Mouse (Mus musculus): ENCODE measurements around the gene 4931428L18Rik. TPM values are rescaled to one million over a fixed set of nuclear protein-coding genes. Genes with fewer than 3 reads are reported as not detected.
A peak's percentile ranks its signal among the peaks of the same experiment; 100 is the strongest.

4931428L18Rik gene
- total RNA-seq, 2 experiments from 2014 or later = not detected

DNA sequence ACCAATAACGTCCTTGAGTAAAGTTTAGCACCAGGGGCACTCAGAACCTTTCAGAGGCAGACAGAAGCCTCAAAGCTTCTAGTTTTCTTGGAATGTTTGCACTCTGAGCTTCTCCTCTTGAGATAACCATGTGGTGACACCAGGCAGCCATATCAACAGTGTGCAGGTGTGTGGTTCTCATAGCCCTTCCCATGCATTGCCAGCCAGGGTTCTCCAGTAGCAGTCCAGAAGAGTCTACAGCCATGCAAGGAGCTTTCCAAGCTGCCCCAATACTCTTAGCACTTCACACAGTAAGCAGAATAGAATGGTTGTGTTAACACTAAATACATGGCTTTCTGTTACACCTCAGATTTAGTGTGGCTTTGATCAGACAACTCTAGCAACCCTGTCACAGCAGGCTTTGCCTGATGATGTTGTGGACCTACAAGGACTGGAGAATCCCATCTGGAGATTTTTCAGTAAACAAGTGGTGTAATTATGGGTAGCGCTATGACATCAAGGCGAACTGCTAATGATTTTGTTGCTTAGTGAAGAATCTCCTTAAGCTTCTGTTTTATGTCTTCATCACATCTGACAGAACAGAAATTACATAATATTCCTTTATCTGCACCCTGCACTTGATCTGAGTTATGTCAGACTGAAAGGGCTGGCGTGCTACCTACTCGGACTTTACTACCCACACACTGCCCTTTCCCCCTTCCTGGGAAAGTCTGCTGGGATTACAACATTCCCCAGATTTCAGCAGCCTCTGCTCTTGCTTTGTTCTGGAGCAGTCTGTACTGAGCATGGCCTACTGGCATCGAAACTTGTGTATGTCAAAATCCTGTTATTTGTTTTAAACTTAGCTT is 149.7 kb downstream of the 4931428L18Rik start:
- H3K27ac ChIP-seq = no peak overlapping the region
- TF ChIP-seq CTCF (conservative IDR thresholded peaks at IDR 0.05) = no peak
- no peak for DNase-seq (ENCODE audit: low spot score in 2 of 2)
- no peak overlapping the region for H3K4me3 ChIP-seq

DNA sequence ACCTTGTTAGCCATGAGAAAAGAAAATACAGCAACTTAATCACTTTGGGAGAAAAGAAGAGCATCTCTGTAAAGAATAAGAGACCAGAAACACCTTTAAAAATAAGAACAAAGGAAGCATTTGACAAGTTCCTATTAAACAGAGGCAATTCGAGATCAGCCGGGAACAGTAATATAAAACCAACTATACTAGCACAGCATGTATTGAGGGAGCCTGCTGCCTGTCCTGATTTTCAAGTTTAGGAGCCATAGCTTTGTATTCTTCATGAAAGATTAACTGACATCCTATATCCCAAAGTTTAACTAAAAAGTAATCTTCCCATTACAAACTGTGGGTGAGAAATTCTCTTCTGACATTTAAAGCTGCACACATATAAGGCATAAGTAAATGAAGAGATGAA is 151.3 kb downstream of the 4931428L18Rik start:
- no peak for DNase-seq (ENCODE audit: low spot score in 2 of 2)
- no peak for TF ChIP-seq CTCF (conservative IDR thresholded peaks at IDR 0.05)
- no peak overlapping the region for H3K4me3 ChIP-seq
- H3K27ac ChIP-seq = no peak overlapping the region

DNA sequence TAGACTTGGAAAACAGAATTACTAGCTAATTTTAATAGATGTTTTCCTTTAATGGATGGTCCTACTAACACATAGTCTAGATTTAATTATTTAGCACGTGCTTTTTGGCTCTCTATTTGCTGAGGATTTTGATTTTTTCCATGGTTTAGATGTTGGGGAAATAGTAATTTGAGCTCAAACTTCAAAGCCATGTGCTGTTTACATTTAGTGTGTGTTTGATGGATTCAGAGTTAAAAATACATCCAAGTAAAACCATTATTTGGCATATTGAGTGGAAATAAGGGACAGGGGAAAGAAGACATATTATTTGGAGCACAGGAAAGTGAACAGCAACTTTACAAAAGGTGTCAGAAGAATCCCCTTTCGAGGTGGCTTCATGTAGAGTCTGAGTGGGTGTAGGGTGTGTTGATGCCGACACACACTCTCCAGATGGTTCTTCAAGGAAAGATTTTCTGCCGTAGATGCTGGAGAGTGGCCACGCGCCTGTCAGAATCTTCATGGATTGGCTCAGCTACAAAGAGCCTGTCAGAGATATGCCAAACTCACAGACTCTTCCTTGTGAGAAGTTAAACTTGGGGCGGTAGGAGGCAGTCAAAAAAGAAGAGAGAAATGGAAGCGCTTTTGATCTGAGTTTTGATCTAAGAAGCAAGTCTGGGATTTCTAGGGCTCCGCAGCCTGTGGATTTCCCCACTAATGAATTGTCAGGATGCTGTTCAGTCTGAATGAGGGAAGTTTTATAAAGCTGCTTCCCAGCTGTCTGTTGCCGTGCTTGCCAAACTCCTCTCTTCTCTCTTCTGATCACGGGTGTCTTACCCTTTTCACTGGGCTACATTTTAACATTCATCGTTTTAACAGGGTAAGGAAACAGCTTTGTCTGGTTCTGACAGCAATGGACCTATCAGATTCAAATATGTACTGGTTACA is 157.4 kb downstream of the 4931428L18Rik start:
- DNase-seq (ENCODE audit: low spot score in 2 of 2) = peak in 1 of 2 experiments; percentile 18
- TF ChIP-seq CTCF (conservative IDR thresholded peaks at IDR 0.05) = no peak
- H3K4me3 ChIP-seq = no peak overlapping the region
- no peak overlapping the region for H3K27ac ChIP-seq

DNA sequence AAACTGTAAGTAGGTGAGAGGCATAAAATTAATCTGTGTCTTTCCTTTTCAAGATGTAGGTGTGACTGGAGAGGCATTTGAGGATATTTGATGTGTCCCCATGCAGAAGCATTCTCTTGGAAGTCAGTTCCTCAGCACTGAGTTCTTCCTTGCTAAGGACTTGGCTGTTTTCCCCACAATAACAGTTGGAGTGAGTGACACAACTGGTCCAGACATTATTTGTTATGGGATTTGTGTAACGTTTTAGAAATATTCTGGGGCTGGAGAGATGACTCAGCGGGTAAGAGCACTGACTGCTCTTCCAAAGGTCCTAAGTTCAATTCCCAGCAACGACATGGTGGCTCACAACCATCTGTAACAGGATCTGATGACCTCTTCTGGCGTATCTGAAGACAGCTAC is 162.7 kb downstream of the 4931428L18Rik start:
- TF ChIP-seq CTCF (conservative IDR thresholded peaks at IDR 0.05) = no peak
- DNase-seq (ENCODE audit: low spot score in 2 of 2) = no peak
- H3K27ac ChIP-seq = no peak overlapping the region
- H3K4me3 ChIP-seq = no peak overlapping the region

DNA sequence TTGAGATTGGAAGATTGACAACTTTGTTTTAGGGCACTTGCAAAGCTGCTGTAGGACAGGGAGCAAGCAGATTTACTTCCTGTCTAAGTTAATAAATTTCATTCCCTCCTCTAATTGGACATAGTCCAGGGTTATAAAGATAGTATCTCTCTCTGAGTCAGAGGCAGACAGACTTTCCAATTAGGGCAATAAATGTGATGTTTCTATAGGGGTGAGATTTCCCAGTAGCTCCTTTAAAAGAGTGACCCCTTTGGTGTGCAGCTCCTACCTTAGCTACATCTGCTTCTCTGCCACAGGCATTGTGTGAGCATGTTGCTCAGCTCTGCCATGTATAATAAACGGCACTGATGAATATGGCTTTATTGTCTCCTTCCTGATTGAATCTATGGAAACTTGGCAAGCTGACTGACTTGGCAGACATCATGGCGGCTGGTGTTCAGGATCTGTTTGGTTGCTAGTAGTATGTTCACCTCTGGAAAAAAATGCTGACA is 163.6 kb downstream of the 4931428L18Rik start:
- TF ChIP-seq CTCF (conservative IDR thresholded peaks at IDR 0.05) = no peak
- Histone ChIP-seq H3K4me3 (no peak overlapping the region), H3K27ac (no peak overlapping the region)
- no peak for DNase-seq (ENCODE audit: low spot score in 2 of 2)

DNA sequence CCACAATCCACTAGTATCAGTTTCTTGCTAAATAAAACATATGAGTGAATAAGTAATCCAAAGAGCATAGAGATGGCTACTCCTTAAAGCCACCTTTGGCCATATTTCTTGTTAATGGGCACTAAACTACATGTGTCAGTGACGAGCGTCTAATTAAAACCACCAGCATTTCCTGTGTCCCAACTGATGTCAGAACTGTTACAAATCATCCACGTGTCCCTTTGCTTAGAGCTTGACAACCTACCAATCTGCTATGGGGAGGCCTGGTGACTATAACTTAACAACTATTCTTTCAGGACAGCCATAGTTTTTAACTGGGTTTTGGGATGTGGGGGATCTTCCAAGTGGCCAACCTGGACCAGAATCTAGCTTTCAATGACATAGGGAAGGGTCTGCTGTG is 164.3 kb downstream of the 4931428L18Rik start:
- no peak for TF ChIP-seq CTCF (conservative IDR thresholded peaks at IDR 0.05)
- no peak for DNase-seq (ENCODE audit: low spot score in 2 of 2)
- H3K27ac ChIP-seq = no peak overlapping the region

DNA sequence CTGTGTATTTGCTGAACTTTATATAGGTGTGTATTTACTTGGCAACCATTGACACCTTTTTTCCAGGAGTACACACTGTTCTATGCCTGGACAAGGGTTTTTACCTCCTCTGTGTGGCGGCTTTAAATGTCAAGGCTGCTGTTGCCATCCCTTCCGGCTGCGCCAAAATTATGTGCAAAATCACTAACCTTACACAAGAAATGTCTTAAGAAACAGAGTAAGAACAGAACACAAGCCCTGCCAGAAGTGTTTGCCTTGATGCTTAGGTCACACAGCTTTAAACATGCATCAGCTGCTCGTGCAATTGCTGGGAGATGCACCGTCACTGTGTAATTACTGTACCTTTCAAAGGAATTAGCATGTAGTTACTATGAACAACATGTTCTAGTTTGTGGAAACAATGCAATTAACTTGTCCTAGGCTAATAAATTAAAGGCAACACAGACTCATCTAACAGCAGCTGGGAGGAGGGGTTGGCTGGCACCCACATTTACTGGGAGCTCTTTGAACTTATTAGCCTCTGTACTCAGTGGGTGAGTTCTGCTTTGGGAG is 171.0 kb downstream of the 4931428L18Rik start:
- no peak overlapping the region for H3K27ac ChIP-seq
- no peak for DNase-seq (ENCODE audit: low spot score in 2 of 2)
- TF ChIP-seq CTCF (conservative IDR thresholded peaks at IDR 0.05) = no peak
- no peak overlapping the region for H3K4me3 ChIP-seq

More for the DNA sequence above, 164.3 kb downstream of the 4931428L18Rik start:
- no peak overlapping the region for H3K4me3 ChIP-seq

DNA sequence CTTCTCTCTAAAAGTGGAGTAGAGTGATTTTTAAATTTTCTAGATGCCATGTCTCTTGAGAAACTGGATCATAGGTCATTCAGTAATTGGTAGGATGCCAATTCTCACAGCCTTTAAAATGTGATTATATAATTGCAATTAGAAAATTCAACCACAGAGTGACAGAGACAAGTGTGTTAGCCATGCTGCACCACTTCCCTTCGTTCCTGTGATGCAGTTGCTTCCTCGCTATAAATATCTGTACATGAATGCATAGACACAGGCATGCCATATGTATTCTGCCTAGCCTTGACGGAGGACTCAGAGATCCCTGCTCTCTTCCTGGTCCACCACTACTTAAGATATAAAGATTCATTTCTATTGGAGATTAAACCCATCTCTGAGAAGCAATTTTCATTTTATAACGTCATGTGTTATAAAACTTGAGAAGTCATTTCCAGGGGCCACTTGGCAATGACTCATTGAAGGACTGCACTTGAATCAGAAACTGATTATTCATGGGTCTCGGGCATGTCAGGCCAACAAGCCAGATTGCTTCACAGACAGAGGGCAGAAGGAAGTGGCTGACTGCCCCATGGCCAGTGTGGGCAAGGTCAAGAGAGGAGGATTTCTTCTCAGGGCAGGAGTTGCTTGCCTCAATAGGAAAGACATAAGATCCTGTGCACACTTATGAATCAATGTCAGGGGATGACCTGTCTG is 172.4 kb downstream of the 4931428L18Rik start:
- no peak for TF ChIP-seq CTCF (conservative IDR thresholded peaks at IDR 0.05)
- DNase-seq (ENCODE audit: low spot score in 2 of 2) = no peak
- no peak overlapping the region for H3K4me3 ChIP-seq
- no peak overlapping the region for H3K27ac ChIP-seq

DNA sequence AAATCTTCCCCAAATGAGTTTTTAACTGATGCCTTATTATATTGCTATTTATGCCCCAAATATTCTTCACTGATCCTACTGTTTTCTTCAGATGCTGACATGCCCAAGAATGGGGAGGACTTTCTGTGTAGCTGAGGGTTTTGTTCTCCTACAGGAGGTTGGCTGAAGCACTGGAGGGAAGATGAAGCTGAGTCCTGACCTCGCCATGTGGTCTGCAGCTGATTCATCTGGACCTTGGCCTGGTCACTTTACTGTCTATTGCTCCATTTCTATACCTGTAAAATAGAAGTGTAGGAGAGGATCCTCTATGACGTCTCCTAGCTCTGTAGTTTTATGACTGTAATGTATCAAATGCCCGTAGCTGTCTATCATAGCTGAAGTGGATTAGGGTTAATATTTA is 179.3 kb downstream of the 4931428L18Rik start:
- no peak for DNase-seq (ENCODE audit: low spot score in 2 of 2)
- no peak for TF ChIP-seq CTCF (conservative IDR thresholded peaks at IDR 0.05)
- Histone ChIP-seq H3K27ac (no peak overlapping the region), H3K4me3 (no peak overlapping the region)

DNA sequence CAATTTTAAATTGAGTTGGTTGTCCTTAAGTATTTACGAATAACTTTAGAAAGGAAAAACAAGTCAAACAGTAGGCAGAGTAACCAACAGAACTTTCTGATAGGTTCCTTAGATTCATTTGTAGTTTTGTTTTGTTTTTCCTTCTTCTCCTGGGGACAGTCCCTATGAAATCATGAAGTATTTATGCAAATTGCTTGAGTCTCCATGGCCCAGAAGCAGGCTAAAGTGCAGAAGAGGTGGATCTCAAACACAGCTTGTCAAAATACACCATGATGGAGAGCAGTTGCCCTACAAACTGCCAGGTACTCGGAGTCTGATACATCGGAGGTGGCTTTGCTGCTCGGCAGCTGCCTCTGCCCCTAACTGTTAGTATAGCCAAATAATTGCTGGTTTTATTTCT is 179.7 kb downstream of the 4931428L18Rik start:
- no peak overlapping the region for H3K4me3 ChIP-seq
- no peak overlapping the region for H3K27ac ChIP-seq
- no peak for DNase-seq (ENCODE audit: low spot score in 2 of 2)
- no peak for TF ChIP-seq CTCF (conservative IDR thresholded peaks at IDR 0.05)

DNA sequence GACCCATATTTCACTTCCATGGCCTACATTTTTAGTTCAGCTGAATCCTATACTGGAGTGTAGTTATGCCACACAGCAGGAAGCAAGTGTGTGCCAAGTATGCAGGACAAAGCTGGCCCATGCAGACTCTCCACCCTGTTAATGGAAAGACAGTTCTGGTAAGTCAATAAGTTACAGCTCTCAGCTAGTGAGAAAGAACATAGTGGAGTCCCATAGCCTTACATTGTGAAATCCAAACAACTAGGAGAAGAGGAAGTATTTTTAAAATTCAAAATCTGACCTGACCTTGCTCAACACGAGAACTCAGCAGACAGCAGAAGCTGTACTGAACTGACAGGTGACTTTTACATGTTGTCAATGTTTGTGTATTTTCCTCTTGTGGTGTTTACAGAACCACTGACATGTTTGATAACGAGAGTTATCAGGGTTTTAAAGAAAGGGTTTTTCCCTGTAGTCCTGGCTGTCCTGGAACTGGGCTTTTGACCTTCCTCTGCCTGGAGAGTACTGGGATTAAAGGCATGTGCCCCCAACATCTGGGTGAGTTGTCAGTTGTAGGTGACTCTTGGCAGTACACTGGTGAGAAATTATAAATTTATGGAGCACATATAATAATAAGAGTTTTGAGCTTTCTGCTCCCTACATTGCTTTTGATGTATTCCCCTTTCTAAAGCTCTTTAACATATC is 188.5 kb downstream of the 4931428L18Rik start:
- H3K27ac ChIP-seq = no peak overlapping the region
- DNase-seq (ENCODE audit: low spot score in 2 of 2) = no peak
- H3K4me3 ChIP-seq = no peak overlapping the region
- no peak for TF ChIP-seq CTCF (conservative IDR thresholded peaks at IDR 0.05)

DNA sequence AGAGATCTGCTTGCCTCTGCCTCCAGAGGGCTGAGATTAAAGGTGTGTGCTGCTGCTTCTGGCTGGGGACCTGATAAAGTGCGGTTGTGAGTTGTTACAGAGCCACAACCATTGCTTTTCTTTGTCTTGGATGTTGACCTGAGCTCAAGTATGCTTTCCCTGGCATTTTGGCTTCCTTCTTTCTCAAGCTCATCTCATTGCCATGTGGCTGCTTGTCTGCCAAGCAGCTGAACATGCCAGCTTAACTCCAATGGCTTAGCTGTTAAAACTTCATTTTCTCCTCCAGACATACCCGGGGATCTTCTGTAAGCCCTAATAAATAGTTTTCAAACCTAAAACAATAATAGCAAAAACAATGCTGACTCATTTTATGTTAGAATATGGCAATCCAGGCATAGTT is 190.1 kb downstream of the 4931428L18Rik start:
- no peak for DNase-seq (ENCODE audit: low spot score in 2 of 2)
- no peak overlapping the region for H3K4me3 ChIP-seq
- no peak overlapping the region for H3K27ac ChIP-seq
- no peak for TF ChIP-seq CTCF (conservative IDR thresholded peaks at IDR 0.05)
